Mouse (Mus musculus) CH12.LX (cell line): Measurements from ENCODE around the gene Lrrc4b. TPM values are rescaled to one million over a fixed set of nuclear protein-coding genes. Genes with fewer than 3 reads are reported as not detected.

Source experiments
- DNase-seq: peaks from one replicate; pipeline ENCODE4 v3.0.0-alpha.2; 2013; ENCODE audit errors: extremely low read depth
- H3K27ac ChIP-seq: 2 replicates; pipeline ENCODE4 v1.5.1; 2012; ENCODE audit warnings: low read depth, mild to moderate bottlenecking, control low read depth, moderate library complexity; ENCODE audit not compliant: insufficient read depth
- H3K27me3 ChIP-seq: replicated peaks from 2 replicates; pipeline ENCODE3; 2012; ENCODE audit warnings: inconsistent platforms
- H3K36me3 ChIP-seq, 2 experiments: replicated peaks in 1 of 2; 2 replicates each; pipeline versions ENCODE3 to v1.6.1; 2012; ENCODE audit warnings: inconsistent platforms in 1 of 2, low read length in 1 of 2, mild to moderate bottlenecking in 1 of 2, mixed read lengths in 1 of 2, moderate library complexity in 1 of 2; ENCODE audit not compliant: control insufficient read depth in 1 of 2, insufficient read depth in 1 of 2
- H3K4me1 ChIP-seq, 2 experiments: 2 replicates each; pipeline ENCODE4 v1.6.1; 2012; ENCODE audit warnings: inconsistent platforms in 1 of 2, moderate library complexity in 1 of 2; ENCODE audit not compliant: insufficient read depth in 2 of 2, control insufficient read depth in 1 of 2
- H3K4me2 ChIP-seq: 2 replicates; pipeline ENCODE4 v1.6.1; 2012; ENCODE audit warnings: low read depth, mild to moderate bottlenecking, control low read depth; ENCODE audit not compliant: poor library complexity, insufficient read depth, severe bottlenecking
- H3K4me3 ChIP-seq, 3 experiments: fragments of 150-350 bp in 1 of 3; sonication (generic) in 1 of 3; replicated peaks in 1 of 3; 2 replicates each; pipeline versions ENCODE3 to v1.5.1; 2011 to 2012; ENCODE audit warnings: low read depth in 2 of 3, low read length in 2 of 3, mild to moderate bottlenecking in 2 of 3, moderate library complexity in 2 of 3, control low read depth in 1 of 3, improper control_type of control experiment in 1 of 3, inconsistent platforms in 1 of 3, mixed read lengths in 1 of 3; ENCODE audit not compliant: poor library complexity in 1 of 3
- H3K79me2 ChIP-seq: replicated peaks from 2 replicates; pipeline ENCODE4 v1.6.1; 2012; ENCODE audit warnings: mild to moderate bottlenecking, moderate library complexity; ENCODE audit not compliant: control insufficient read depth, poor library complexity, insufficient read depth, severe bottlenecking; ENCODE audit errors: extremely low read depth
- H3K9ac ChIP-seq: 2 replicates; pipeline ENCODE4 v1.6.1; 2012; ENCODE audit warnings: low read depth, mild to moderate bottlenecking, control low read depth, moderate library complexity; ENCODE audit not compliant: insufficient read depth
- H3K9me3 ChIP-seq: replicated peaks from 2 replicates; pipeline ENCODE3; 2012; ENCODE audit warnings: low read length, inconsistent platforms, mixed read lengths
- CHD2 ChIP-seq: IDR thresholded peaks from 2 replicates; pipeline ENCODE4 v1.6.1; 2011; ENCODE audit warnings: low read length, improper control_type of control experiment
- E2F4 ChIP-seq: IDR thresholded peaks from 2 replicates; pipeline ENCODE4 v1.6.1; 2011; ENCODE audit warnings: low read depth, low read length, improper control_type of control experiment; ENCODE audit not compliant: insufficient replicate concordance
- ELF1 ChIP-seq: IDR thresholded peaks from 2 replicates; pipeline ENCODE4 v1.6.1; 2014; ENCODE audit warnings: low read depth, mild to moderate bottlenecking, inconsistent platforms, low read length, improper control_type of control experiment
- EP300 ChIP-seq: IDR thresholded peaks from 2 replicates; pipeline ENCODE4 v1.6.1; 2011; ENCODE audit warnings: low read length, improper control_type of control experiment
- HCFC1 ChIP-seq: IDR thresholded peaks from 2 replicates; pipeline ENCODE4 v1.6.1; 2012; ENCODE audit warnings: low read depth, mild to moderate bottlenecking, inconsistent platforms, low read length, improper control_type of control experiment
- IRF4 ChIP-seq: IDR thresholded peaks from 2 replicates; pipeline ENCODE4 v1.6.1; 2014; ENCODE audit warnings: low read depth, mild to moderate bottlenecking, inconsistent platforms, low read length, improper control_type of control experiment
- JUN ChIP-seq: IDR thresholded peaks from 2 replicates; pipeline ENCODE4 v1.6.1; 2011; ENCODE audit warnings: low read depth, mild to moderate bottlenecking, low read length, improper control_type of control experiment, moderate library complexity; ENCODE audit not compliant: insufficient read depth
- MAFK ChIP-seq: IDR thresholded peaks from 2 replicates; pipeline ENCODE4 v1.6.1; 2011; ENCODE audit warnings: low read length, improper control_type of control experiment; ENCODE audit not compliant: insufficient replicate concordance
- MAX ChIP-seq: IDR thresholded peaks from 2 replicates; pipeline ENCODE4 v1.6.1; 2011; ENCODE audit warnings: low read length, improper control_type of control experiment
- NRF1 ChIP-seq: IDR thresholded peaks from 2 replicates; pipeline ENCODE4 v1.6.1; 2014; ENCODE audit warnings: low read depth, mild to moderate bottlenecking, inconsistent platforms, low read length, improper control_type of control experiment, moderate library complexity
- SMC3 ChIP-seq: IDR thresholded peaks from 2 replicates; pipeline ENCODE4 v1.6.1; 2011; ENCODE audit warnings: low read depth, low read length, improper control_type of control experiment
- TBP ChIP-seq: conservative IDR thresholded peaks from 2 replicates; pipeline ENCODE4 v1.6.1; 2011; ENCODE audit warnings: low read depth, low read length, improper control_type of control experiment
- TCF12 ChIP-seq: IDR thresholded peaks from 2 replicates; pipeline ENCODE4 v1.6.1; 2014; ENCODE audit warnings: low read depth, mild to moderate bottlenecking, inconsistent platforms, low read length, improper control_type of control experiment
- USF1 ChIP-seq: IDR thresholded peaks from 2 replicates; pipeline ENCODE4 v1.6.1; 2014; ENCODE audit warnings: low read depth, mild to moderate bottlenecking, inconsistent platforms, low read length, improper control_type of control experiment
- ZC3H11A ChIP-seq: IDR thresholded peaks from 2 replicates; pipeline ENCODE4 v1.6.1; 2012; ENCODE audit warnings: low read depth, mild to moderate bottlenecking, inconsistent platforms, low read length, improper control_type of control experiment
- dilution Hi-C: fragments of 300-500 bp; cut with MboI; formaldehyde crosslinking; loops from 2 replicates; pipeline ENCODE4 v1.14.3; 2020; ENCODE audit warnings: low sequenced_read_pairs; ENCODE audit not compliant: extremely low pct_unique_long_range_greater_than_20kb, extremely low pct_ligation_motif_present
- in situ Hi-C: fragments of 300-500 bp; cut with MboI; formaldehyde crosslinking; loops from 3 replicates; pipeline ENCODE4 v1.14.3; 2019; ENCODE audit warnings: low sequenced_read_pairs, low pct_ligation_motif_present, low pct_unique_long_range_greater_than_20kb, mixed read lengths
- polyA plus RNA-seq: library from polyadenylated mRNA; unstranded; fragments of >175 nt; gene quantifications from 2 replicates; pipeline ENCODE4 v1.2.1, GENCODE M21; 2012; ENCODE audit warnings: low read depth; ENCODE audit not compliant: insufficient read length
- total RNA-seq, 2 experiments: library from RNA; depleted of rRNA; stranded (reverse); fragments of 300-350 nt in 1 of 2; fragments of >200 nt in 1 of 2; gene quantifications; 2 replicates each; pipeline ENCODE4 v1.2.3; 2012 to 2014

Lrrc4b gene
- total and polyA plus RNA-seq, 3 experiments = 0.04 TPM; not detected in 2

GRCm38 (mm10) chr7:44446070-44446855 lies 17.4 kb downstream of the Lrrc4b start:
- Histone ChIP-seq H3K4me2 (no peak overlapping the region), H3K4me3 (no peak overlapping the region)
- dilution Hi-C loops = no loop called here
- in situ Hi-C loops = no loop called here
- DNase-seq = no peak
- TF ChIP-seq E2F4 (no peak), SMC3 (peak; percentile 5; the same call in 1 of the 2 replicates)
- TF ChIP-seq, all 38 proteins: peak for 1
- Histone ChIP-seq H3K36me3 (no peaks in the 10 kb centered on the region), H3K79me2 (no peaks in the 10 kb centered on the region), H3K9me3 (no peaks in the 10 kb centered on the region), H3K27me3 (peaks cover 83% of the 10 kb centered on the region), H3K9ac (no peak overlapping the region), H3K4me1 (no peaks in the 10 kb centered on the region), H3K27ac (no peak overlapping the region)

GRCm38 (mm10) chr7:44453256-44453655 lies 24.4 kb downstream of the Lrrc4b start:
- H3K79me2 ChIP-seq = no peaks in the 10 kb centered on the region
- peaks cover 2% of the 10 kb centered on the region for H3K9me3 ChIP-seq
- in situ Hi-C loops = no loop called here
- H3K9ac ChIP-seq = no peak overlapping the region
- H3K4me2 ChIP-seq = no peak overlapping the region
- TF ChIP-seq JUN = no peak
- peak; percentile 25; the same call in 1 of the 2 replicates for TF ChIP-seq ELF1
- TF ChIP-seq MAFK = no peak
- peaks cover 12% of the 10 kb centered on the region in 2 experiments for H3K4me1 ChIP-seq
- H3K4me3 ChIP-seq = no peak overlapping the region
- peak; percentile 16 for DNase-seq
- no peak overlapping the region for H3K27ac ChIP-seq
- peaks cover 48% of the 10 kb centered on the region for H3K27me3 ChIP-seq
- dilution Hi-C loops = no loop called here
- H3K36me3 ChIP-seq = no peaks in the 10 kb centered on the region

GRCm38 (mm10) chr7:44456302-44456701 lies 27.5 kb downstream of the Lrrc4b start:
- no peaks in the 10 kb centered on the region for H3K36me3 ChIP-seq
- no peak overlapping the region for H3K27ac ChIP-seq
- H3K27me3 ChIP-seq = peaks cover 63% of the 10 kb centered on the region
- no peak overlapping the region for H3K9ac ChIP-seq
- no peak overlapping the region for H3K4me2 ChIP-seq
- no peak for TF ChIP-seq TCF12
- TF ChIP-seq NRF1 = no peak
- no peak for TF ChIP-seq TBP
- no peak for TF ChIP-seq MAX
- TF ChIP-seq ZC3H11A = no peak
- TF ChIP-seq CHD2 = no peak
- no peak for TF ChIP-seq EP300
- TF ChIP-seq IRF4 = no peak
- TF ChIP-seq HCFC1 = no peak
- TF ChIP-seq USF1 = no peak
- TF ChIP-seq, all 38 proteins: peak for 0
- H3K9me3 ChIP-seq = peaks cover 8% of the 10 kb centered on the region
- in situ Hi-C loops (no loop called here), dilution Hi-C loops (no loop called here)
- DNase-seq = no peak
- H3K4me1 ChIP-seq = peaks cover 12% of the 10 kb centered on the region in 2 experiments
- H3K4me3 ChIP-seq = no peak overlapping the region
- no peaks in the 10 kb centered on the region for H3K79me2 ChIP-seq
